Mouse (Mus musculus) heart, adult 2 months (tissue): ENCODE data around the gene Cep97.
A peak's percentile ranks its signal among the peaks of the same experiment; 100 is the strongest.

Experiments used
- CTCF ChIP-seq: fragments of 200-600 bp; IDR thresholded peaks from 2 replicates; pipeline ENCODE4 v1.8.1; 2022; ENCODE audit warnings: antibody characterized with exemption, mild to moderate bottlenecking, moderate library complexity
- EP300 ChIP-seq: fragments of 200-500 bp; IDR thresholded peaks from 2 replicates; pipeline ENCODE4 v1.6.1; 2011; ENCODE audit warnings: low read depth, low read length, control low read depth; ENCODE audit not compliant: insufficient read depth
- POLR2A ChIP-seq: fragments of 200-500 bp; IDR thresholded peaks from 2 replicates; pipeline ENCODE4 v1.6.1; 2011; ENCODE audit warnings: mild to moderate bottlenecking, low read depth, low read length, control low read depth; ENCODE audit not compliant: insufficient read depth

DNA sequence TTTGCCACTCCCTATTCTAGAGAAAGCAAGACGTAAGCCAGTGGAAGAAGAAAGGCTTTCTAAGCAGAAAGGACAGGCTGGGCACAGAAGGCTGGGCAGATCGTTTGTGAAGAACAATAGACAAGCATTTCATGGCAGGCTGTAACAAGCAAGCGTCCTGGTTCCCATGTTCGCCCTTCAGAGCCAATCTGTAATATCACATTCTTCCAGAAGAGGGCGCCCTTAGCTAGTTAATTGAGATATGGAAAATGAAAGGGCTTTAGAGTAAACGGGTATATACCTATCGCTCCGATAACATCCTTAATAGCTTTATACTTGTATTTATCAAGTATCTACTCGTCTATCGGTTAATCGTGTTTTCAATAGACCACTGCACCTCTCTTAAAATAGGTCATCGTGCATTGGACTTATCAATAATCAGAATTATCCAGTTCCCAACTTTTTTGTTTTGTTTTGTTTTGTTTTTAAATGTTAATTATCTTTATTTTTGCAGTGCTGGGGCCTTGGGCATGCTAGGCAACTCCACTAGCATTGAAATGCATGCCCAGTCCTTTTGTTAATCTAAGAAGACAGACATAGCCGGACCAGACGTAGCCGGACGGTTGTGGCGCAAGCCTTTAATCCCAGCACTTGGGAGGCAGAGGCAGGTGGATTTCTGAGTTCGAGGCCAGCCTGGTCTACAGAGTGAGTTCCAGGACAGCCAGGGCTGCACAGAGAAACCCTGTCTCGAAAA, 16.5 kb upstream of the Cep97 start:
- TF ChIP-seq EP300 (0 out of 2 replicates have a peak, but pooled peaks have one; percentile 19), CTCF (peak; percentile 98), POLR2A (no peak)
